Mouse (Mus musculus): ENCODE measurements at regions not wholly inside any gene's neighbourhood (a gene's known extent, or its start where the extent isn't known, plus 50 kb on each side); places are given as distances from the start of the nearest gene placed in this dataset.
"Not testable (repeated sequence)": the region's sequence is repeated elsewhere in the genome, so short reads cannot be mapped to it uniquely, and the experiment has no call there.

GRCm38 (mm10) chr16:84627052-84627451 lies 108.5 kb downstream of the Mrpl39 start:
- no peak for DNase-seq (ENCODE audit: low read depth)

GRCm38 (mm10) chr16:84629868-84630267 lies 105.7 kb downstream of the Mrpl39 start:
- DNase-seq (ENCODE audit: low read depth) = no peak

GRCm38 (mm10) chr16:84644446-84644845 lies 91.1 kb downstream of the Mrpl39 start:
- DNase-seq (ENCODE audit: low read depth) = not testable (repeated sequence)

- no peak for DNase-seq (ENCODE audit: low read depth)
These were observed 89.3 kb downstream of the Mrpl39 start for GRCm38 (mm10) chr16:84646172-84646684.

- DNase-seq (ENCODE audit: low read depth) = no peak
These were observed 84.9 kb downstream of the Mrpl39 start for GRCm38 (mm10) chr16:84650646-84651045.

GRCm38 (mm10) chr16:84653873-84654272 lies 81.7 kb downstream of the Mrpl39 start:
- DNase-seq (ENCODE audit: low read depth) = no peak

GRCm38 (mm10) chr16:84661879-84662278 lies 73.7 kb downstream of the Mrpl39 start:
- DNase-seq (ENCODE audit: low read depth) = no peak

GRCm38 (mm10) chr16:84663581-84663980 lies 72.0 kb downstream of the Mrpl39 start:
- no peak for DNase-seq (ENCODE audit: low read depth)

Measured in c-Kit-positive CD71-positive TER-119-negative erythroid progenitor cells, embryonic 14.5 days (primary cell).